Mouse (Mus musculus): Measurements from ENCODE around the gene Recql. TPM values are rescaled to one million over a fixed set of nuclear protein-coding genes. Genes with fewer than 3 reads are reported as not detected.
A peak's percentile ranks its signal among the peaks of the same experiment; 100 is the strongest.
"Not testable (repeated sequence)": the region's sequence is repeated elsewhere in the genome, so short reads cannot be mapped to it uniquely, and the experiment has no call there.

Recql gene
- polyA plus RNA-seq, 1 experiment from 2014 or later: 29.9 TPM

GRCm38 (mm10) chr6:142365742-142366472 is 21.0 kb downstream of the Recql start:
- TF ChIP-seq CTCF (IDR thresholded peaks at IDR 0.05; ENCODE audit: low read depth): no peak
- no peaks in the 10 kb centered on the region for H3K9me3 ChIP-seq (ENCODE audit: low read depth, low read length)
- no peaks in the 10 kb centered on the region for H3K4me1 ChIP-seq (ENCODE audit: insufficient read depth)
- DNase-seq: no peak
- H3K4me3 ChIP-seq (ENCODE audit: low read depth, low read length): no peak overlapping the region
- no peak overlapping the region for H3K27ac ChIP-seq (ENCODE audit: low read depth)
- no peaks in the 10 kb centered on the region for H3K27me3 ChIP-seq (ENCODE audit: insufficient read depth, low read length)
- no peak overlapping the region for H3K9ac ChIP-seq
- H3K36me3 ChIP-seq (ENCODE audit: insufficient read depth): peaks cover 66% of the 10 kb centered on the region
- WGBS: 81% methylated on average over 8 of the region's 8 CpGs
- no peak overlapping the region for H3K4me2 ChIP-seq
- no peak for ATAC-seq (ENCODE audit: insufficient read depth)

- Histone ChIP-seq H3K4me2 (no peak overlapping the region), H3K4me1 (ENCODE audit: insufficient read depth) (no peaks in the 10 kb centered on the region), H3K9me3 (ENCODE audit: low read depth, low read length) (no peaks in the 10 kb centered on the region), H3K27ac (ENCODE audit: low read depth) (no peak overlapping the region), H3K4me3 (ENCODE audit: low read depth, low read length) (no peak overlapping the region), H3K36me3 (ENCODE audit: insufficient read depth) (peaks cover 68% of the 10 kb centered on the region), H3K27me3 (ENCODE audit: insufficient read depth, low read length) (no peaks in the 10 kb centered on the region), H3K9ac (no peak overlapping the region)
- ATAC-seq (ENCODE audit: insufficient read depth) (peak; percentile 33; the same call in 1 of the 2 replicates), DNase-seq (peak; percentile 42)
- TF ChIP-seq CTCF (IDR thresholded peaks at IDR 0.05; ENCODE audit: low read depth): peak; percentile 43
- 67% methylated on average over 9 of the region's 9 CpGs for WGBS
These were observed 23.8 kb downstream of the Recql start for GRCm38 (mm10) chr6:142363019-142363576.

GRCm38 (mm10) chr6:142362036-142362435 is 24.9 kb downstream of the Recql start:
- DNase-seq: no peak
- TF ChIP-seq CTCF (IDR thresholded peaks at IDR 0.05; ENCODE audit: low read depth): no peak
- no peaks in the 10 kb centered on the region for H3K27me3 ChIP-seq (ENCODE audit: insufficient read depth, low read length)
- no peak overlapping the region for H3K4me2 ChIP-seq
- H3K27ac ChIP-seq (ENCODE audit: low read depth): no peak overlapping the region
- H3K9me3 ChIP-seq (ENCODE audit: low read depth, low read length): no peaks in the 10 kb centered on the region
- no peak overlapping the region for H3K4me3 ChIP-seq (ENCODE audit: low read depth, low read length)
- no peak overlapping the region for H3K9ac ChIP-seq
- no peaks in the 10 kb centered on the region for H3K4me1 ChIP-seq (ENCODE audit: insufficient read depth)
- no peak for ATAC-seq (ENCODE audit: insufficient read depth)
- peaks cover 65% of the 10 kb centered on the region for H3K36me3 ChIP-seq (ENCODE audit: insufficient read depth)
- WGBS: 88% methylated on average over 6 of the region's 6 CpGs

GRCm38 (mm10) chr6:142357106-142357505 is 29.8 kb downstream of the Recql start:
- H3K4me2 ChIP-seq: no peak overlapping the region
- TF ChIP-seq CTCF (IDR thresholded peaks at IDR 0.05; ENCODE audit: low read depth): no peak
- no peak overlapping the region for H3K9ac ChIP-seq
- WGBS: 64% methylated on average over 7 of the region's 7 CpGs
- no peak for ATAC-seq (ENCODE audit: insufficient read depth)
- H3K9me3 ChIP-seq (ENCODE audit: low read depth, low read length): no peaks in the 10 kb centered on the region
- DNase-seq: no peak
- H3K4me1 ChIP-seq (ENCODE audit: insufficient read depth): no peaks in the 10 kb centered on the region
- H3K27ac ChIP-seq (ENCODE audit: low read depth): no peak overlapping the region
- no peaks in the 10 kb centered on the region for H3K27me3 ChIP-seq (ENCODE audit: insufficient read depth, low read length)
- H3K36me3 ChIP-seq (ENCODE audit: insufficient read depth): peaks cover 46% of the 10 kb centered on the region
- H3K4me3 ChIP-seq (ENCODE audit: low read depth, low read length): no peak overlapping the region

GRCm38 (mm10) chr6:142352099-142352498 is 34.8 kb downstream of the Recql start:
- H3K27ac ChIP-seq (ENCODE audit: low read depth); H3K4me2 ChIP-seq; H3K9me3 ChIP-seq (ENCODE audit: low read depth, low read length); H3K4me3 ChIP-seq (ENCODE audit: low read depth, low read length); H3K27me3 ChIP-seq (ENCODE audit: insufficient read depth, low read length); DNase-seq; ATAC-seq (ENCODE audit: insufficient read depth); H3K4me1 ChIP-seq (ENCODE audit: insufficient read depth); H3K9ac ChIP-seq: not testable (repeated sequence)
- H3K36me3 ChIP-seq (ENCODE audit: insufficient read depth): peaks cover 43% of the 10 kb centered on the region; the same call in 1 of the 2 replicates
- 75% methylated on average over 3 of the region's 3 CpGs for WGBS

GRCm38 (mm10) chr6:142347431-142348385 is 39.2 kb downstream of the Recql start:
- Histone ChIP-seq H3K4me2 (no peak overlapping the region; the same call in 1 of the 2 replicates), H3K4me3 (ENCODE audit: low read depth, low read length) (no peak overlapping the region), H3K27me3 (ENCODE audit: insufficient read depth, low read length) (no peaks in the 10 kb centered on the region), H3K36me3 (ENCODE audit: insufficient read depth) (peaks cover 26% of the 10 kb centered on the region; the same call in 1 of the 2 replicates), H3K4me1 (ENCODE audit: insufficient read depth) (0 out of 2 replicates have a peak, but pooled peaks cover 3% of the 10 kb centered on the region), H3K9ac (no peak overlapping the region), H3K9me3 (ENCODE audit: low read depth, low read length) (no peaks in the 10 kb centered on the region), H3K27ac (ENCODE audit: low read depth) (no peak overlapping the region)
- TF ChIP-seq CTCF (IDR thresholded peaks at IDR 0.05; ENCODE audit: low read depth): no peak
- WGBS: 56% methylated on average over 11 of the region's 11 CpGs
- ATAC-seq (ENCODE audit: insufficient read depth) (no peak), DNase-seq (peak; percentile 47)
